Mouse (Mus musculus): ENCODE data around the gene Nupl1. TPM values are rescaled to one million over a fixed set of nuclear protein-coding genes. Genes with fewer than 3 reads are reported as not detected.

The Nupl1 gene
- polyA plus RNA-seq, 1 experiment: not detected

DNA sequence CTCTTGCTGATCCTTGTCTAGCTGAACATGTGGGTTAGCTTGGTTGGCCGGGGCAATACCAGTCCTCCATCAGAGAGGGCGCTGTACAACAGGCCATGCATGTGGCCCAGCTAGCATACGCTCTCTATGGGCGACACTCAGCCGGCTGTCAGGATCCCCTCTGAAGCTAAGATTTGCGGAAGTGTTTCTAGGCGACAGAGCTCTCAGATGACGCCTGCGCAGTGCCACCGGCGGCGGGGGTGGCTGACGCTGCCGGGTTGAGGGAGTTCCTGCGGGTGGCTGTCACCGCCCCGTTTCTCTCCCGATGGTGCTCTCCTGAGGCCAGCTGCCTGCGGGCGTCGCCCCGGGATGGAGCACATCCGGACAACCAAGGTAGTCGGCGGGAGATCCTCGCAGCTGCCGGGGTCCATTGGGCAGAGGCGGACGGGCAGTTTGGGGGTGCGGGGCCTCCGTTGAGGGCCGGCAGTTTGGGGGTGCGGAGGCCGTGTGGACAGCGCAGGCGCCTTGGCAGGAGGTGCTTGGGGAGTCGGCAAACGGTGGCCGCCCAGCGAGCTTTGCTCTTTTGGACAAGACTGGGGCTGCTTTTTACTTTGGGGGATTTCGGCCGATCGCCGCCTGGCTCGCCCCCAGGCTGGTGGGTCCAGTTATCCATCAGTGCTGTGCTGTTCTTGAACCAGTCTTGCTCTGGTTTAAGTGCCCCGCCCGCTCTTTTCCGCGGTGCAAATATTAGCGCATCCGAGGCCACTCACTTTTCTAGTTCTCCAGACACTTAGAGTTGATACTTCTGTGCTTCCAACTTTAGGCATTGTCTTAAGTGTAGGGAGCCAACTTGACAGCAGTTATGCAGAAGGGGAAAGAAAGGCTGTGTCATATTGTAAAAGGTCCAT is 14.0 kb upstream of the Nupl1 start, which contains the start of gene Mtmr6:
TSS of gene Mtmr6 (plus strand) at position 239 of the 887 bp plus-strand sequence.
- peak within 1 kb of the TSS; percentile 97 for H3K4me3 ChIP-seq (replicated peaks)
- H3K27me3 ChIP-seq (replicated peaks): no peaks in the 10 kb centered on the region
- H3K9me3 ChIP-seq: no peaks in the 10 kb centered on the region
- TF ChIP-seq GATA1 (IDR thresholded peaks at IDR 0.05; ENCODE audit: borderline replicate concordance, low read length): no peak
- no peak for TF ChIP-seq FLI1 (IDR thresholded peaks at IDR 0.05; ENCODE audit: low read length)
- peaks cover 41% of the 10 kb centered on the region for H3K4me1 ChIP-seq
- H3K36me3 ChIP-seq (replicated peaks; ENCODE audit: low read length): peaks cover 2% of the 10 kb centered on the region

GRCm38 (mm10) chr14:60262316-60262715 is 11.1 kb upstream of the Nupl1 start:
- Histone ChIP-seq H3K27me3 (replicated peaks) (no peaks in the 10 kb centered on the region), H3K9me3 (no peaks in the 10 kb centered on the region), H3K4me3 (replicated peaks) (no peak overlapping the region), H3K36me3 (replicated peaks; ENCODE audit: low read length) (no peaks in the 10 kb centered on the region), H3K4me1 (peaks cover 12% of the 10 kb centered on the region)
- no peak for TF ChIP-seq FLI1 (IDR thresholded peaks at IDR 0.05; ENCODE audit: low read length)
- TF ChIP-seq GATA1 (IDR thresholded peaks at IDR 0.05; ENCODE audit: borderline replicate concordance, low read length): no peak

- Histone ChIP-seq H3K9me3 (no peaks in the 10 kb centered on the region), H3K27me3 (replicated peaks) (no peaks in the 10 kb centered on the region), H3K4me1 (peaks cover 13% of the 10 kb centered on the region), H3K36me3 (replicated peaks; ENCODE audit: low read length) (no peaks in the 10 kb centered on the region), H3K4me3 (replicated peaks) (no peak overlapping the region)
- TF ChIP-seq GATA1 (IDR thresholded peaks at IDR 0.05; ENCODE audit: borderline replicate concordance, low read length): no peak
- no peak for TF ChIP-seq FLI1 (IDR thresholded peaks at IDR 0.05; ENCODE audit: low read length)
These were observed 6.6 kb upstream of the Nupl1 start for GRCm38 (mm10) chr14:60257851-60258250.

- Histone ChIP-seq H3K36me3 (replicated peaks; ENCODE audit: low read length) (no peaks in the 10 kb centered on the region), H3K4me1 (peaks cover 20% of the 10 kb centered on the region), H3K9me3 (no peaks in the 10 kb centered on the region), H3K4me3 (replicated peaks) (no peak overlapping the region), H3K27me3 (replicated peaks) (no peaks in the 10 kb centered on the region)
- no peak for TF ChIP-seq GATA1 (IDR thresholded peaks at IDR 0.05; ENCODE audit: borderline replicate concordance, low read length)
- TF ChIP-seq FLI1 (IDR thresholded peaks at IDR 0.05; ENCODE audit: low read length): no peak
These were observed 5.9 kb upstream of the Nupl1 start for GRCm38 (mm10) chr14:60257101-60257500.

DNA sequence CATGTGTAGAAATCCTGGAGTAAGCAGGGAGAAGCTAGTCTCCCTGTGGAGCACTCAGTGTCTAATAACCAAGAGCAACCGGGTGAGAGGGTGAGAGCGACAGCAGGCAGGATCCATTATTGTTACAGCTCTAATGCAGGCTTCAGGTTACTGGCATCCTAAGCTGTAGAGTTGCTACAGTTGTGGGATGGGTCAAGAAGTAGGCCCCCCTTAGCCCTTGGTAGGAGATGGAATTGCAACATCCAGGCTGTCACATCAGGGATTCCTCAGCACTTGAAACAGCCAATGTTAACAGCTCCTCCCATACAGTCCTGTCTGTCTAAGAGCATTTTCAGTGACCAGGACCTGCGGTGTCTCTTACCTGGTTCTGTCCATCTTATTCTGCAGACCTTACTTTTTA is 5.1 kb upstream of the Nupl1 start:
- Histone ChIP-seq H3K4me1 (peaks cover 21% of the 10 kb centered on the region), H3K36me3 (replicated peaks; ENCODE audit: low read length) (no peaks in the 10 kb centered on the region), H3K4me3 (replicated peaks) (no peak overlapping the region), H3K9me3 (no peaks in the 10 kb centered on the region), H3K27me3 (replicated peaks) (no peaks in the 10 kb centered on the region)
- TF ChIP-seq FLI1 (IDR thresholded peaks at IDR 0.05; ENCODE audit: low read length) (no peak), GATA1 (IDR thresholded peaks at IDR 0.05; ENCODE audit: borderline replicate concordance, low read length) (no peak)

DNA sequence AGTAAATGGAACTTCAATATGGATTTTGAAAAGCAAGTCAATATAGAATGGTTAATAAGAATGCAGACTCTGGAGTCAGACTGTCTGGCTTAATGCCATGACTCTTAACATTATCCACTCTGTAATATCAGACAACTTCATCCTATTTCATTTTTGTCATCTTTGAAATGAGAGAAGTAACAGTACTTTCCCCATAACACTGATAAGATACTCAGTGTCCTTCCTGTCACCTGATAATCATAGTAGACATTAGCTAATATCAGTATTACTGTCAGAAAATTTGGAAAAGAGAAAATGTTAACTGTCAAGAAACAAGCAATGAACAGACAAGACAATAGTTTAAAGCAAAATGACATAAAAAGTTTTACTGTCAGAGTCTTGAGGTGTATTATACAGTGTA is 3.5 kb upstream of the Nupl1 start:
- Histone ChIP-seq H3K27me3 (replicated peaks) (no peaks in the 10 kb centered on the region), H3K9me3 (no peaks in the 10 kb centered on the region), H3K4me1 (peaks cover 26% of the 10 kb centered on the region), H3K36me3 (replicated peaks; ENCODE audit: low read length) (no peaks in the 10 kb centered on the region), H3K4me3 (replicated peaks) (no peak overlapping the region)
- TF ChIP-seq FLI1 (IDR thresholded peaks at IDR 0.05; ENCODE audit: low read length) (no peak), GATA1 (IDR thresholded peaks at IDR 0.05; ENCODE audit: borderline replicate concordance, low read length) (no peak)

DNA sequence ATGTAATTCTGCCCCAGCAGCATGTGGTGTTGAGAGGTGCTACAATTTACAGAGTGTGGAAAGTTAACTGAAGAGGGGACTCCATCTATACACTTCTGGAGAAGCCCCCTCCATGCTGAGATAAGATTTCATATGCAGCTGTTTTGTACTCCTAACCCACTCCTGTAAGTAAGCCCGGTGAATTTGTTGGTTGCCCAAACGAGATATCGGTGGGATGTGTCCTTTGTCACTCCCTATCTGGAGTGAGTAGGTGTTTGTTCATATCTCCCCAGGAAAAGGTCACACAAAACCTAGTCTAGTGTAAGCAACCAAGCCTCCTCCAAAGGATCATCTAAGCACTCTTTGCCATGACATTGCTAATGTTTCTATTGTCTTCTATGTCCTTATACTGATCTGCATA is 2.2 kb upstream of the Nupl1 start:
- Histone ChIP-seq H3K9me3 (no peaks in the 10 kb centered on the region), H3K27me3 (replicated peaks) (no peaks in the 10 kb centered on the region), H3K36me3 (replicated peaks; ENCODE audit: low read length) (peaks cover 3% of the 10 kb centered on the region), H3K4me1 (peaks cover 35% of the 10 kb centered on the region), H3K4me3 (replicated peaks) (no peak overlapping the region)
- no peak for TF ChIP-seq FLI1 (IDR thresholded peaks at IDR 0.05; ENCODE audit: low read length)
- no peak for TF ChIP-seq GATA1 (IDR thresholded peaks at IDR 0.05; ENCODE audit: borderline replicate concordance, low read length)

- H3K4me1 ChIP-seq: peaks cover 40% of the 10 kb centered on the region
These were observed 1.1 kb upstream of the Nupl1 start for GRCm38 (mm10) chr14:60252004-60253000.

DNA sequence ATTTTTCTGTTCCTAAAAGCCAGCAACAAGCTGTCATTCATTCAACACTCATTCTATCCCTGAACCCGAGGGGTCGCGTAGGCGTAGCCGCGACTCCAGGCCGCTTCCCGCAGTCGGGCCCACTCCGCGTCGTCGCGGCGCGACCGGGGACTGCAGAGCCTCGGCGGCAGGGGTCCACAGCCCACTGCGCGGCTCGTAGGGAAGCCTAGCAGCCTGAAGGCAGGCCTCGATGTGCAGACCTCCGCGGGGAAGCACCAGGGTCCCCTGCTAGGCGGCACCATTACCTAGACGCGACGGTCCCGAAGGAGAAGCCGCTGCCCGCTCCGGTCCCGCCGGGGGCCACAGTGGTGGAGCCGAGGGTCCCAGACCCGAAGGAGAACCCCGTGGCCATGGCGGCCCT is 352 bp downstream of the Nupl1 start:
- Histone ChIP-seq H3K27me3 (replicated peaks) (no peaks in the 10 kb centered on the region), H3K36me3 (replicated peaks; ENCODE audit: low read length) (peaks cover 19% of the 10 kb centered on the region), H3K4me3 (replicated peaks) (peak overlapping the region; percentile 96), H3K4me1 (peaks cover 35% of the 10 kb centered on the region), H3K9me3 (no peaks in the 10 kb centered on the region)
- TF ChIP-seq GATA1 (IDR thresholded peaks at IDR 0.05; ENCODE audit: borderline replicate concordance, low read length) (no peak), FLI1 (IDR thresholded peaks at IDR 0.05; ENCODE audit: low read length) (no peak)

More at GRCm38 (mm10) chr14:60252004-60253000, 1.1 kb upstream of the Nupl1 start:
- peak overlapping the region; percentile 96 for H3K4me3 ChIP-seq (replicated peaks)
- no peaks in the 10 kb centered on the region for H3K9me3 ChIP-seq
- TF ChIP-seq FLI1 (IDR thresholded peaks at IDR 0.05; ENCODE audit: low read length) (no peak), GATA1 (IDR thresholded peaks at IDR 0.05; ENCODE audit: borderline replicate concordance, low read length) (no peak)
- no peaks in the 10 kb centered on the region for H3K27me3 ChIP-seq (replicated peaks)
- peaks cover 7% of the 10 kb centered on the region for H3K36me3 ChIP-seq (replicated peaks; ENCODE audit: low read length)

All from megakaryocyte, embryonic 14.5 days (primary cell).